Mouse (Mus musculus) olfactory bulb, adult 2 months (tissue): ENCODE measurements around the gene Zfp341. TPM values are rescaled to one million over a fixed set of nuclear protein-coding genes. Genes with fewer than 3 reads are reported as not detected.

Experiments
- H3K27ac ChIP-seq: fragments of 200-500 bp; 2 replicates; pipeline ENCODE4 v1.5.1; 2012; ENCODE audit warnings: low read depth, low read length; ENCODE audit not compliant: insufficient read depth
- H3K4me1 ChIP-seq: fragments of 200-500 bp; 2 replicates; pipeline ENCODE4 v1.6.1; 2012; ENCODE audit warnings: low read length; ENCODE audit not compliant: control insufficient read depth, insufficient read depth
- H3K4me3 ChIP-seq: fragments of 200-500 bp; 2 replicates; pipeline ENCODE4 v1.5.1; 2012; ENCODE audit warnings: mild to moderate bottlenecking, low read depth, low read length, moderate library complexity; ENCODE audit not compliant: insufficient read depth
- CTCF ChIP-seq: fragments of 200-500 bp; IDR thresholded peaks from 2 replicates; pipeline ENCODE4 v1.5.1; 2012; ENCODE audit warnings: low read depth, mild to moderate bottlenecking, low read length, moderate library complexity; ENCODE audit not compliant: insufficient read depth
- POLR2A ChIP-seq: fragments of 200-500 bp; IDR thresholded peaks from 2 replicates; pipeline ENCODE4 v1.6.1; 2012; ENCODE audit warnings: mild to moderate bottlenecking, low read depth, low read length, moderate library complexity; ENCODE audit not compliant: insufficient read depth
- WGBS: fragments of 180-500 bp; shearing (Covaris S2); methylation state at CpG from one replicate; pipeline ENCODE4 v1.1.7; 2018; 5-methylcytosine and 5-hydroxymethylcytosine counted together
- polyA plus RNA-seq: library from polyadenylated mRNA; stranded (reverse); fragments of >200 nt; gene quantifications from 2 replicates; pipeline ENCODE4 v1.2.4, GENCODE M21; 2012; ENCODE audit warnings: low replicate concordance; ENCODE audit not compliant: missing spikeins, insufficient read depth, insufficient read length

The Zfp341 gene
- polyA plus RNA-seq, 1 experiment, result not detected

- WGBS, result 50% methylated on average over 19 of the region's 19 CpGs
- peaks cover 31% of the 10 kb centered on the region for H3K4me1 ChIP-seq
- H3K27ac ChIP-seq, result peak overlapping the region; percentile 52
- no peak overlapping the region for H3K4me3 ChIP-seq
- TF ChIP-seq POLR2A, result no peak
- no peak for TF ChIP-seq CTCF
Measured at GRCm38 (mm10) chr2:154676653-154677609, 63.8 kb downstream of the Zfp341 start.

GRCm38 (mm10) chr2:154677651-154678139, 64.6 kb downstream of the Zfp341 start:
- Histone ChIP-seq H3K4me1 (peaks cover 36% of the 10 kb centered on the region), H3K27ac (peak overlapping the region; percentile 52), H3K4me3 (no peak overlapping the region)
- no peak for TF ChIP-seq CTCF
- no peak for TF ChIP-seq POLR2A
- WGBS, result 2% methylated on average over 10 of the region's 10 CpGs

GRCm38 (mm10) chr2:154678995-154679394, 65.9 kb downstream of the Zfp341 start:
- Histone ChIP-seq H3K27ac (no peak overlapping the region), H3K4me1 (peaks cover 39% of the 10 kb centered on the region), H3K4me3 (no peak overlapping the region)
- TF ChIP-seq POLR2A (no peak), CTCF (no peak)
- 44% methylated on average over 3 of the region's 3 CpGs for WGBS

GRCm38 (mm10) chr2:154680337-154680736, 67.2 kb downstream of the Zfp341 start:
- H3K27ac ChIP-seq, result no peak overlapping the region
- H3K4me1 ChIP-seq, result peaks cover 41% of the 10 kb centered on the region
- TF ChIP-seq CTCF (no peak), POLR2A (no peak)
- 89% methylated on average over 2 of the region's 2 CpGs for WGBS
- no peak overlapping the region for H3K4me3 ChIP-seq

DNA sequence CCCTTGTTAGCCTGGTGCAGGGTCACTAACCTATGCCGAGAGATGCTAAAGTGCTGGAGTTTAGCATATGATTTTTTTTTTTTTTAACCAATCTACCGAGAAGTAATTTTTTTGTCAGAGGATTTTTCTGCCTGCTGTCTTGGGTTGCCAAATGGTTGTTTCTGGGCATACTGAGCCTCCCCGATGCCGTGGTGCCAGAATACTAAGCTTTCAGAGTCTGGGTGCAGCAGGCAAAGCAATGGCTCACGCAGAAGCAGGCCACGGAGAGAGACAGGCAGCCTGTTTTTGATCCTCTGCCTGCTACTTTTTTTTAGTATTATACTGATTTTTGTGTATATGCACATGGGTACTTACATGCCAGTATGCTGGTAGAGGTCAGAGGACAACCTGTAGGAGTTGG, 67.8 kb downstream of the Zfp341 start:
- Histone ChIP-seq H3K4me1 (peaks cover 43% of the 10 kb centered on the region), H3K27ac (no peak overlapping the region), H3K4me3 (no peak overlapping the region)
- TF ChIP-seq POLR2A (no peak), CTCF (no peak)
- 66% methylated on average over 6 of the region's 6 CpGs for WGBS

DNA sequence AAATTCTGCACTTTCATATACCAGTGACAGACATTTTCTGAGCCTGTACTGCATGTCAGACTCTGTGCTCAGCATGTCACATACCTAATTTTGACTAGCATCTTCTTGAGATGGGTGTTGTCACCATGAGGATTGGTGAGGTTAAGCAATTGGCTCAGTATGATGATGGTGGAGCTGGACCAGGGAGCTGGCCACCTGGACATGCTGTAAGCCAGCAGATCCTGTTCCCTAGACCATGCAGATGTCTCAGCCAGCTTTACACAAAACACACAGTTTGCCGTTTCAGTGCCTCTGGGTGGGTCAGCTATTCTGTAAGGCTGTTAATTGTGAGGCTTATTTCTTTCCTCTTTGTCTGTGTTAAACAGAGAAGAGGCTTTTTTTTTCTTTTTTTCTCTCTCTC, 69.6 kb downstream of the Zfp341 start:
- no peak for TF ChIP-seq POLR2A
- TF ChIP-seq CTCF, result no peak
- Histone ChIP-seq H3K27ac (no peak overlapping the region), H3K4me1 (peaks cover 40% of the 10 kb centered on the region), H3K4me3 (no peak overlapping the region)
- 19% methylated on average over 1 of the region's 1 CpGs for WGBS

DNA sequence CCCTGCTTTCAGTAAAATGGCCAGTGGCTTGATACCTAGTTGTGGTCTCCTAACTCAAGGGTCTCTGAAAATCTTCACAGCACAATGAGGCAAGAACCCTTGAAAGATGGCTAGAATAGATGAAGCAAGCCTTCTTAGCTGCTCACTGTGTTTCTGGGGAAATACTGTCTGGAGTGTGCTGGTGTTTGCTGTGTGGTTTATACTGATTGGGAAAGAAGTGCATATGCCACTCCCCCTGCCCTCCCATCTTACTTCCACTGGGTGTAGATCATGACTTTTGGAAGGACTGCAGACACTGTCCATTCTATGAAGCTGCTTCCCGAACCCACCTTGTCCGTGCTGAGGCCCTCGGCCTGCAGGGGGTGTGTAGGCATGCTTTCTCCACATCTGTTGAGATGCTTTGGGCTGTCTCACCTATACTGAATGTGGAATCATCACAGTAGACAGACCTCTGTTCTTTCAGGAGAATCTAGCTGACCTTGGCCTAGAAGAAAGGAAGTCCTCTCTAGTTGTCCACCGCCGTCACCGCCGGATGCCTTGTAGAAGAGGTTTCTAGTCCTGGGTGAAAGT, 71.9 kb downstream of the Zfp341 start:
- Histone ChIP-seq H3K4me3 (no peak overlapping the region), H3K27ac (no peak overlapping the region; the same call in 1 of the 2 replicates), H3K4me1 (peaks cover 35% of the 10 kb centered on the region)
- TF ChIP-seq CTCF, result no peak
- TF ChIP-seq POLR2A, result no peak
- WGBS, result 68% methylated on average over 7 of the region's 7 CpGs

- WGBS, result 71% methylated on average over 3 of the region's 3 CpGs
- Histone ChIP-seq H3K27ac (no peak overlapping the region), H3K4me3 (no peak overlapping the region), H3K4me1 (peaks cover 31% of the 10 kb centered on the region)
- TF ChIP-seq CTCF (no peak), POLR2A (no peak)
Measured at GRCm38 (mm10) chr2:154685772-154686171, 72.7 kb downstream of the Zfp341 start.

DNA sequence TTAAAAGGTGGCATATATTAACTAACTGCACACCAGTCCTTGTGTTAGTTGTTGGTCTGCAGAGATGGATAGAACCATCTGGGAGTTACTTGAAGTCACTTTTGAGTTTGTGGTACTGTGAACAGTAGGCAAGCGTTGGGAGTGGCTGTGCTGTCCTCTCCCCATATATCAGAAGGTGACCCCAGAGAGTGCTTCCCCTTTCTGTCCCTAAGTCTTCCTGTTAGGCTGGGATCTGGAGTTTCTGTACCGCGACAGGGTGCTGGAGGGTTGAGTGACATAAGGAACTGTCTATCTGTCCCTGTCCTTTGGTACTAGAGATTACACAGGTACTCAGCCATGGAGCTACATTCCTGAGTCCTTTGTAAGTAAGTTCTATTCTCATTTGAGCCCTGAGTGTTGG, 73.7 kb downstream of the Zfp341 start:
- Histone ChIP-seq H3K4me3 (no peak overlapping the region), H3K4me1 (peaks cover 29% of the 10 kb centered on the region), H3K27ac (no peak overlapping the region)
- WGBS, result 96% methylated on average over 3 of the region's 3 CpGs
- no peak for TF ChIP-seq CTCF

DNA sequence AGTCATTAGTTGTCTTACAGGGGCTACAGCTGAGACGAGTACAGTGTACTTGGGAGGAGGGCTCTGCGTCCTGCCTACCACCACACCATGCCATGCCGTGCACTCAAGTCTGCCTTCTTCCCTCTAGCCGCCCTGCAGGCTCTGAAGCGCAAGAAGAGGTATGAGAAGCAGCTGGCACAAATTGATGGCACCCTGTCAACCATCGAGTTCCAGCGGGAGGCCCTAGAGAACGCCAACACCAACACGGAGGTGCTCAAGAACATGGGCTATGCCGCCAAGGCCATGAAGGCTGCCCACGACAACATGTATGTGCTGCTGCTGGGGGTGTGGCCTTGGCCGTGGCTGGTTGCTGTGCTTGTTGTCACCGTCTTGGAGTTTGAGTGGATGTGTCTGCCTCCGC, 76.3 kb downstream of the Zfp341 start:
- no peak overlapping the region for H3K27ac ChIP-seq
- H3K4me3 ChIP-seq, result no peak overlapping the region
- H3K4me1 ChIP-seq, result peaks cover 28% of the 10 kb centered on the region
- WGBS, result 84% methylated on average over 14 of the region's 14 CpGs
- TF ChIP-seq POLR2A, result no peak
- TF ChIP-seq CTCF, result no peak
